Mouse (Mus musculus) intestine, embryonic 16.5 days (tissue): ENCODE data around the gene Bcap29. TPM values are rescaled to one million over a fixed set of nuclear protein-coding genes. Genes with fewer than 3 reads are reported as not detected.
"Not testable (repeated sequence)": the region's sequence is repeated elsewhere in the genome, so short reads cannot be mapped to it uniquely, and the experiment has no call there.

Source experiments
- ATAC-seq: fragments of 200-750 bp; cut with Nextera tagmentation; 2 replicates; pipeline ENCODE4 v1.8.0; 2017; ENCODE audit warnings: moderate TSS enrichment, moderate library complexity
- H3K27ac ChIP-seq: fragments of 300-500 bp; sonication (generic); 2 replicates; pipeline ENCODE4 v1.5.1; 2014; ENCODE audit warnings: mild to moderate bottlenecking, low read length
- H3K27me3 ChIP-seq: fragments of 300-500 bp; sonication (generic); replicated peaks from 2 replicates; pipeline ENCODE4 v1.6.1; 2014; ENCODE audit warnings: low read length, control low read depth, mixed read lengths; ENCODE audit not compliant: control insufficient read depth, insufficient read depth
- H3K36me3 ChIP-seq: fragments of 300-500 bp; sonication (generic); 2 replicates; pipeline ENCODE4 v1.6.1; 2014; ENCODE audit warnings: low read length, control low read depth; ENCODE audit not compliant: control insufficient read depth, insufficient read depth
- H3K4me1 ChIP-seq: fragments of 300-500 bp; sonication (generic); 2 replicates; pipeline ENCODE4 v1.6.1; 2014; ENCODE audit warnings: low read length, control low read depth, mixed read lengths; ENCODE audit not compliant: control insufficient read depth, insufficient read depth
- H3K4me2 ChIP-seq: fragments of 300-500 bp; sonication (generic); 2 replicates; pipeline ENCODE4 v1.6.1; 2014; ENCODE audit warnings: low read depth, low read length, control low read depth
- H3K4me3 ChIP-seq: fragments of 300-500 bp; sonication (generic); 2 replicates; pipeline ENCODE4 v1.5.1; 2014; ENCODE audit warnings: mild to moderate bottlenecking, low read length
- H3K9ac ChIP-seq: fragments of 300-500 bp; sonication (generic); 2 replicates; pipeline ENCODE4 v1.6.1; 2014; ENCODE audit warnings: low read depth, low read length
- H3K9me3 ChIP-seq: fragments of 300-500 bp; sonication (generic); 2 replicates; pipeline ENCODE4 v1.6.1; 2016; ENCODE audit warnings: low read length, control low read depth; ENCODE audit not compliant: control insufficient read depth
- WGBS: fragments of 180-500 bp; shearing (Covaris S2); extraction: QIAGEN DNeasy Blood & Tissue Kit; methylation state at CpG from one replicate; pipeline ENCODE4 v1.1.7; 2014; 5-methylcytosine and 5-hydroxymethylcytosine counted together
- polyA plus RNA-seq: library from polyadenylated mRNA; unstranded; fragments of >200 nt; fragmentation: Nextera tagmentation; extraction: Ambion mirVana; gene quantifications from 2 replicates; pipeline ENCODE4 v1.2.1, GENCODE M21; 2015

Bcap29 gene
- polyA plus RNA-seq, 1 experiment from 2014 or later = 36.7 TPM

GRCm38 (mm10) chr12:31582081-31582480, 52.4 kb downstream of the Bcap29 start:
- Histone ChIP-seq H3K27ac (no peak overlapping the region), H3K9me3 (no peaks in the 10 kb centered on the region), H3K36me3 (no peaks in the 10 kb centered on the region), H3K4me2 (no peak overlapping the region), H3K4me1 (no peaks in the 10 kb centered on the region), H3K4me3 (no peak overlapping the region), H3K27me3 (no peaks in the 10 kb centered on the region), H3K9ac (no peak overlapping the region)
- WGBS = 87% methylated on average over 5 of the region's 5 CpGs
- no peak for ATAC-seq

DNA sequence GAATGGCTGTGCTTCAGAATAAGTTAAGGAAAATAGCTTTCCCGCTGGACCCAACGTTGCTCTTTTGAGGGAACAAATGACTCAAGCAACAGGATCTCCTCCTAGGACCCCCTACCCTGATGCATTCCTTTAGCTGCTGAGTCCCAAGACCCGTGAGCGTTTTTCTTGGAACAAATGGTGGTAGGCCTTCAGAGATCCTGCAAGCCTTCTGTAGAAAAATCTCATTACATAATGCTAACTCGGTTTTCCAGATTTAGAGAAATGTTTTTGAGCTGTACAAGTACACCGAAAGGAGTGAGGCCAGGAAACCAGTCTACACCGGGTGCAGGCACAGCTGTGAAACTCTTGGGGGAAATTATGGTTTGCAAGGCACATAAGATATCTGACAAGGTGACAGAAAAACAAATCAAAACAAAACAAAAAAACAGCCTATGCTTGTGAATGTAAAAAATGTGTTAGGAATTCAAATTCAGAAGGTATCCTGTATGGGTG, 53.1 kb downstream of the Bcap29 start:
- ATAC-seq = no peak
- H3K4me3 ChIP-seq = no peak overlapping the region
- no peak overlapping the region for H3K27ac ChIP-seq
- no peak overlapping the region for H3K9ac ChIP-seq
- WGBS = 64% methylated on average over 7 of the region's 7 CpGs
- no peaks in the 10 kb centered on the region for H3K4me1 ChIP-seq
- no peaks in the 10 kb centered on the region for H3K36me3 ChIP-seq
- no peaks in the 10 kb centered on the region for H3K27me3 ChIP-seq
- no peak overlapping the region for H3K4me2 ChIP-seq
- H3K9me3 ChIP-seq = no peaks in the 10 kb centered on the region

DNA sequence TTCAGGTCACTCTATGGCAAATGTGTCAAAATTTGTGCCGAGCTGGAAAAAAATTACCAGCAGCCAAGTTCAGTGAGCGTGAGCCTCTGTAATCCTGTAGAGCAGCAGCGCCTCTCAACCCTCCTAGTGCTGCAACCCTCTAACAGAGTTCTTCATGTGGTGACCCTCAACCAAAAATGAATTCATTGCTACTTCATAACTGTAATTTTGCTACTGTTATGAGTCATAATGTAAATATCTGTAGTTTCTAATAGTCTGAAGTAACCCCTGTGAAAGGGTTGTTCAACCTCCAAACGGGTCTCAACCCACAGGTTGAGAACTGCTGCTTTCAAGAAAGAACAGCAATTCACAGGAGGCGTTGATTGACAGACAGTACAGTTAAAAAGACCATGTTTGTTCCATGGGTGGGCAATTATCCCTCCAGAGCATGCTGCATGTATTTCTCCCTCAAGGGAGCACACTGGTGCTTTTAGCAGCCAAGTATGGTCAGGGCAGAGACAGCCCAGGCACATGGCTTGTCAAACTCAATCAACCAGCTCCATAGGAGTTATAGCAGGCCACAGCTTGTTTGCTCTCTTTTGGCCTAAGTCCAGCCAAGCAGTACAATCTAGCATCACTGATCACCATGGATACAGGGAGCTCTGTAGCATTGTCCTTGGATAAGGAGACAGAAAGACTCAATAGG, 53.7 kb downstream of the Bcap29 start:
- Histone ChIP-seq H3K4me3 (no peak overlapping the region), H3K4me2 (no peak overlapping the region), H3K27ac (no peak overlapping the region), H3K27me3 (no peaks in the 10 kb centered on the region), H3K9me3 (no peaks in the 10 kb centered on the region), H3K36me3 (no peaks in the 10 kb centered on the region), H3K4me1 (no peaks in the 10 kb centered on the region), H3K9ac (no peak overlapping the region)
- ATAC-seq = peak; percentile 77
- WGBS = 73% methylated on average over 5 of the region's 5 CpGs

GRCm38 (mm10) chr12:31578691-31579476, 55.6 kb downstream of the Bcap29 start:
- Histone ChIP-seq H3K4me3 (no peak overlapping the region), H3K27ac (no peak overlapping the region), H3K4me1 (no peaks in the 10 kb centered on the region), H3K4me2 (no peak overlapping the region), H3K9me3 (no peaks in the 10 kb centered on the region), H3K27me3 (no peaks in the 10 kb centered on the region), H3K36me3 (no peaks in the 10 kb centered on the region), H3K9ac (no peak overlapping the region)
- ATAC-seq = no peak
- WGBS = 78% methylated on average over 8 of the region's 8 CpGs

DNA sequence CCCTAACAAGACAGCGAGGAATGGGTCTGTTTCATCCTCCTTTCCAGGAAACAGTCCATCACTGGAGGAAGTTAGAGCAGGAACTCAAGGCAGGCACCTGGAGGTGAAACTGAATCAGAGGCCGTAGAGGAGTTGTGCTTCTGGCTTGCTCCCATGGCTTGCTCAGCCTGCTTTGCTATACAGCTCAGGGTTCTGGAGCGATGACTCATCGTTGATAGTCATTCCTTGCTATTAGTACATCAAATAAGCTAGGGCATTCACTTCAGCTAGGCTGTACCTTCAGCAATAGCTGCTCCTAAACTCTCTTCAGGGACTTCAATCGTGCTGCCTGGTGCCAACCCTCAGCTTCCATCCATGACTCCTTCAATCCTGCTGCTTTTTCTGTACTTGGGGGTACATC, 60.0 kb downstream of the Bcap29 start:
- Histone ChIP-seq H3K9ac (no peak overlapping the region), H3K27ac (no peak overlapping the region), H3K4me2 (no peak overlapping the region), H3K36me3 (no peaks in the 10 kb centered on the region), H3K27me3 (no peaks in the 10 kb centered on the region), H3K4me3 (no peak overlapping the region), H3K9me3 (no peaks in the 10 kb centered on the region), H3K4me1 (no peaks in the 10 kb centered on the region)
- no peak for ATAC-seq
- 89% methylated on average over 5 of the region's 5 CpGs for WGBS

DNA sequence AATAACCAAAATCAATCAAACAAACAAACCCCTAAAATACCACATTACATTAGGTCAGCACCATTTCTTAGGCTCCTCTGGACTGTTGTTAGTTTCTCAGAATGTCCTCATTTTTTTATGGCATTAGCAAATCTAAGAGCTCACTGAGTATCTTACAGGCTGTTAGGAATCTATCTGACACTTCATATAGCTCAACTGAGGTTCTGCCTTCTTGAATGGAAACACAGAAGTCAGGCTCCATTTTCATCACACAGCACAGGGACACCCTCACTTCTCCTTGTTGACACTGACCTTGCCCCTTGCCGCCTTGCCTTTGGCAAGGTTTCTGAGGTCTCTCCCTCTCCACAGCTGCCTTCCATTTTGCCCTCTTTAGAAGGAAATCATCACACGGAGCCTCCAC, 64.7 kb downstream of the Bcap29 start:
- ATAC-seq = no peak
- H3K4me3 ChIP-seq = no peak overlapping the region
- no peak overlapping the region for H3K27ac ChIP-seq
- no peaks in the 10 kb centered on the region for H3K36me3 ChIP-seq
- WGBS = 53% methylated on average over 2 of the region's 2 CpGs
- no peak overlapping the region for H3K9ac ChIP-seq
- H3K4me2 ChIP-seq = no peak overlapping the region
- H3K4me1 ChIP-seq = no peaks in the 10 kb centered on the region
- H3K27me3 ChIP-seq = no peaks in the 10 kb centered on the region
- H3K9me3 ChIP-seq = no peaks in the 10 kb centered on the region

- no peaks in the 10 kb centered on the region for H3K27me3 ChIP-seq
- H3K4me1 ChIP-seq = no peaks in the 10 kb centered on the region
- H3K4me2 ChIP-seq = no peak overlapping the region
- no peak overlapping the region for H3K9ac ChIP-seq
- H3K36me3 ChIP-seq = no peaks in the 10 kb centered on the region
- H3K9me3 ChIP-seq = no peaks in the 10 kb centered on the region
- no peak overlapping the region for H3K27ac ChIP-seq
- H3K4me3 ChIP-seq = no peak overlapping the region
- ATAC-seq = no peak
Measured at GRCm38 (mm10) chr12:31568661-31569060, 65.8 kb downstream of the Bcap29 start.

DNA sequence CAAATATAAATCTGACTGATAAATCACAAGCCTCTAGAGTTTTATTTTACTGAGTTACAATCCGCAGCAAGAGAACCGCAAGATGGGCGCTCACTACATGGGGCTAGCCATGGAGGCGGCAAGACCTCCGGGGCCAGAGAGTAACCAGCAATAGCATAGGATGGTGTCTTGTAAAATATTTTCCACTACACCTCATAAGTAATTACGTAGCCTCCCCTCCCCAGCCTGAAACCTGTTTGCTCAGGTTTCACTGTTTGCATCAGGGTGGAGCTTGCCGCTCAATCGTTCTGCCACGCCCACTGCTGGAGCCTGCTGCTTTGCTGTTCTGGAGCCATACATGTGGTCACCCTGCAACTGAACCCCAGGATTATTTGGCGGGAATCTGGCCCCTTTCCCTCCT, 66.9 kb downstream of the Bcap29 start:
- ATAC-seq = peak; percentile 73
- 20% methylated on average over 10 of the region's 10 CpGs for WGBS
- H3K9ac ChIP-seq = peak overlapping the region; percentile 37; the same call in 1 of the 2 replicates
- peak overlapping the region; percentile 33 for H3K4me3 ChIP-seq
- not testable (repeated sequence) for H3K4me1 ChIP-seq, H3K27ac ChIP-seq, H3K27me3 ChIP-seq, H3K36me3 ChIP-seq, H3K9me3 ChIP-seq
- H3K4me2 ChIP-seq = peak overlapping the region; percentile 55

DNA sequence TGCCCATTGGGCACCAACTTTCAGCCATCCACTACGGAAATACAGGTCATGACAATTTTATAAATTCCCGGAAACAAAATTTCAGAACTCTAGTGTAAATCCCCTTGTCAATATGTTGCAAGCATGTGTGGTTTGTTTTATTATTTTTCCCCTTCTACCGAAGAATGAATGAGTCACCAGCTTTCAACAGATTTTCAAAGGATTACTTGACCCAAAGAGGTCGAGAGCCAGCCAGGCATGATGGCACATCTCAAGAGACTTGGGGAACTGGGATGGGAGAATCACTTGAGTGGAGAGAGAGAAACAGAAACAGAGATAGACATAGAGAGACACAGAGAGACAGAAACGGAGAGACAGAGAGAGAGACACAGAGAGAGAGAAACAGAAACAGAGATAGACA, 73.7 kb downstream of the Bcap29 start:
- Histone ChIP-seq H3K9me3 (no peaks in the 10 kb centered on the region), H3K4me2 (no peak overlapping the region), H3K4me3 (no peak overlapping the region), H3K4me1 (peaks cover 6% of the 10 kb centered on the region), H3K27ac (no peak overlapping the region), H3K9ac (no peak overlapping the region), H3K36me3 (no peaks in the 10 kb centered on the region), H3K27me3 (peaks cover 28% of the 10 kb centered on the region)
- no peak for ATAC-seq
- 73% methylated on average over 5 of the region's 5 CpGs for WGBS
